Mouse (Mus musculus): Measurements from ENCODE around the gene Tom1. TPM values are rescaled to one million over a fixed set of nuclear protein-coding genes. Genes with fewer than 3 reads are reported as not detected.
A peak's percentile ranks its signal among the peaks of the same experiment; 100 is the strongest.

Tom1 gene
- polyA plus RNA-seq, 1 experiment: 29.7 TPM

- Histone ChIP-seq H3K36me3 (ENCODE audit: control insufficient read depth, insufficient read depth, low read length) (no peaks in the 10 kb centered on the region), H3K27me3 (ENCODE audit: control insufficient read depth, insufficient read depth, low read length) (no peaks in the 10 kb centered on the region; the same call in 1 of the 2 replicates), H3K4me1 (ENCODE audit: control insufficient read depth, insufficient read depth, insufficient read length) (no peaks in the 10 kb centered on the region), H3K27ac (ENCODE audit: insufficient read depth, low read length) (no peak overlapping the region), H3K4me3 (ENCODE audit: extremely low read depth, insufficient read depth, insufficient read length) (no peak overlapping the region)
- TF ChIP-seq CTCF (IDR thresholded peaks at IDR 0.05; ENCODE audit: extremely low read depth, insufficient read depth, insufficient read length, insufficient replicate concordance) (no peak), POLR2A (IDR thresholded peaks at IDR 0.05; ENCODE audit: low read depth, low read length) (no peak)
- DNase-seq (ENCODE audit: low read depth in 1 of 2, low spot score in 2 of 2): no peak
- WGBS: 87% methylated on average over 4 of the region's 4 CpGs
Observed at GRCm38 (mm10) chr8:75102956-75103355, 69.5 kb downstream of the Tom1 start.

DNA sequence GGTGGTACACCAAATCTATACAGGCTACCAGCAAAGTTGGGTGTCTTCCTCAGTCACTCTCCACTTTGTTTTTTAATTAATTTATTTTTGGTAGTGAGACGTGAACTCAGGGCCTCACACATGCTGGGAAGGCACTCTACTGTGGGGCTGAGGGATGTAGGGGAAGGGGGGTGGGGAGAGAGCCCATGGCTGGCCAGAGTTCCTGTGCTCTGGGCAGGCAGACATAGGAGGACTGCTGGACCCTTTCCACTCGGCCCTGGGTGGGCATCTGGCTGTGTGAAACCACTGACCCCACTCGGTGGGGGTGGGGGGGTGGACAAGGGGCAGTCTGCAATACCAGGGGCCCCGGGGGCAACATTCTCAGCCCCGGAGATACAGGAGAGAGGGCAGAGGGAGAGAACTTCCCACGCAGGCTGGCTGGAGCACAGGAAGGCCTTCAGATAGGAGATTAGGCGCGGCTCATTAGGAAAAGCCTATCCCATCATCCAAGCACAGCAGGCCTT, 69.9 kb downstream of the Tom1 start:
- Histone ChIP-seq H3K4me1 (ENCODE audit: control insufficient read depth, insufficient read depth, insufficient read length) (no peaks in the 10 kb centered on the region), H3K4me3 (ENCODE audit: extremely low read depth, insufficient read depth, insufficient read length) (no peak overlapping the region), H3K27me3 (ENCODE audit: control insufficient read depth, insufficient read depth, low read length) (no peaks in the 10 kb centered on the region; the same call in 1 of the 2 replicates), H3K36me3 (ENCODE audit: control insufficient read depth, insufficient read depth, low read length) (no peaks in the 10 kb centered on the region), H3K27ac (ENCODE audit: insufficient read depth, low read length) (no peak overlapping the region)
- 75% methylated on average over 8 of the region's 8 CpGs for WGBS
- TF ChIP-seq POLR2A (IDR thresholded peaks at IDR 0.05; ENCODE audit: low read depth, low read length) (no peak), CTCF (IDR thresholded peaks at IDR 0.05; ENCODE audit: extremely low read depth, insufficient read depth, insufficient read length, insufficient replicate concordance) (no peak)
- no peak for DNase-seq (ENCODE audit: low read depth in 1 of 2, low spot score in 2 of 2)

DNA sequence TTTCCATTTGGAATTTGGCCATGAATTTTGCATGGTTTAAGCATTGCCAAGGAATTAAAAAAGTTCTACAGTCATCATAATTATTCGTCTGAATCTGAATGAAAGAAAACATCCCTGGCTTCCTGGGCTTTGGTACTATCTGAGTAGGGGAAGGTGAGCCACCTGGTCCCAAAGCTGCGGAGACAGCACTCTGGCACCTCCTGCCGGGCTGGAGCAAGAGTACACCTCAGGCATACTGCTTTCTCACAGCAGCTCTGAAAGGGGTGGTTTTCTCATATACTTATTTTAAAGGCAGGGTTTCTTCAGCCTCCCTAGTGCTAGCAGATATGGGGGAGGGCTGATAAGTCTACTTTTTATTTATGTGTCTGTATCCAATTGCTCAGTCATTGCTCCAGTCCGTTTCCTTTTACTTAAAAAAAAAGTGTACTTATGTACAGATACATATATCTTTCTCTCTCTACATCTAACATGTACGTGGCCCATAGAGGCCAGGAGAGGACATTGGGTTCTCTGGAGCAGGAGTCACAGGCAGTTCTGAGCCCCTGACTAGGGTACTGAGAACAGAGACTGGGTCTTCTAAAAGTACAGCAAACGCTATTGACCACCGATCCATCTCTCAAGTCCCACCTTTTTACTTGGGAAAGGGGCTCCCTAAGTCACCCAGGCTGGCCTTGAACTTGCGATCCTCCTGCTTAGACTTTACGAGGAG, 75.2 kb downstream of the Tom1 start:
- peak overlapping the region; percentile 84 for H3K4me3 ChIP-seq (ENCODE audit: extremely low read depth, insufficient read depth, insufficient read length)
- H3K27ac ChIP-seq (ENCODE audit: insufficient read depth, low read length): peak overlapping the region; percentile 89
- no peaks in the 10 kb centered on the region for H3K27me3 ChIP-seq (ENCODE audit: control insufficient read depth, insufficient read depth, low read length)
- TF ChIP-seq CTCF (IDR thresholded peaks at IDR 0.05; ENCODE audit: extremely low read depth, insufficient read depth, insufficient read length, insufficient replicate concordance) (peak; percentile 97), POLR2A (IDR thresholded peaks at IDR 0.05; ENCODE audit: low read depth, low read length) (no peak)
- peak; percentile 63 to 81 for DNase-seq (ENCODE audit: low read depth in 1 of 2, low spot score in 2 of 2)
- H3K4me1 ChIP-seq (ENCODE audit: control insufficient read depth, insufficient read depth, insufficient read length): peaks cover 4% of the 10 kb centered on the region; the same call in 1 of the 2 replicates
- H3K36me3 ChIP-seq (ENCODE audit: control insufficient read depth, insufficient read depth, low read length): peaks cover 2% of the 10 kb centered on the region; the same call in 1 of the 2 replicates
- under 1% methylated on average over 9 of the region's 9 CpGs for WGBS

DNA sequence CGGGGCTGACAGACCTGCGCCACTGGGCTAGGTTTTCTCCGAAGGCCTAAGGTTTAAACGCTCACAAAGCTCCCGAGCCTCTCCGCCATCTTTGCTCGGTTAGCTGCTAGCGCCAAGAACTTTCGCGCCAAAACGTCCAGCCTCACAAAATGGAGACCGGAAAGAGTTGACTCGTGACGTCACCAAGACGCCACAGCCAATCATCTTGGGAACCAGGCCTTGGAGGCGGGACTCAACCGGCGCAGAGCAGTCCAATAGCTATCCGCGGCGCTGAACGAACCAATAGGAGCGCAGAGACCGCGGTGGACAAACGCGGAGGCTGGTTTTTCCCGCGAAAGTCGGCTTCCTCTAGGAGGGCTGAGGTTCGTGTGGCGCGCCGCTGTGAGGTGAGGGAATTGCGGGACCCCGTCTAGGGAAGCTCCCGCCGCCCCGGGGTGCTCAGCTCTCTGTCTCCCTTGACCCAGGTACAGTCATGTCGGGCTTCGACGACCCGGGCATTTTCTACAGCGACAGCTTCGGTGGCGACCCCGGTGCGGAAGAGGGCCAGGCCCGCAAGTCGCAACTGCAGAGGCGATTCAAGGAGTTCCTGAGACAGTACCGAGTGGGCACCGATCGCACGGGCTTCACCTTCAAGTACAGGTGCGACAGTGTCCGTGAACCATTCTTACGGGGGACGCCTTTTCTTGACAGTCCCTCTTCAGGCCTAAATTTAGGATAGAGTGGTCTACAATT, 75.9 kb downstream of the Tom1 start, which contains the start of gene Mcm5:
Gene Mcm5, plus strand, starts transcription at position 334 of the 732 bp plus-strand sequence.
- H3K4me3 ChIP-seq (ENCODE audit: extremely low read depth, insufficient read depth, insufficient read length): peak within 1 kb of the TSS; percentile 84
- TF ChIP-seq POLR2A (IDR thresholded peaks at IDR 0.05; ENCODE audit: low read depth, low read length) (peak; percentile 12; the same call in 1 of the 2 replicates), CTCF (IDR thresholded peaks at IDR 0.05; ENCODE audit: extremely low read depth, insufficient read depth, insufficient read length, insufficient replicate concordance) (no peak)
- peaks cover 5% of the 10 kb centered on the region for H3K36me3 ChIP-seq (ENCODE audit: control insufficient read depth, insufficient read depth, low read length)
- no peaks in the 10 kb centered on the region for H3K27me3 ChIP-seq (ENCODE audit: control insufficient read depth, insufficient read depth, low read length)
- DNase-seq (ENCODE audit: low read depth in 1 of 2, low spot score in 2 of 2): peak; percentile 97 to 98
- peak within 1 kb of the TSS; percentile 89 for H3K27ac ChIP-seq (ENCODE audit: insufficient read depth, low read length)
- H3K4me1 ChIP-seq (ENCODE audit: control insufficient read depth, insufficient read depth, insufficient read length): peaks cover 4% of the 10 kb centered on the region; the same call in 1 of the 2 replicates
- WGBS: under 1% methylated on average over 59 of the region's 59 CpGs

DNA sequence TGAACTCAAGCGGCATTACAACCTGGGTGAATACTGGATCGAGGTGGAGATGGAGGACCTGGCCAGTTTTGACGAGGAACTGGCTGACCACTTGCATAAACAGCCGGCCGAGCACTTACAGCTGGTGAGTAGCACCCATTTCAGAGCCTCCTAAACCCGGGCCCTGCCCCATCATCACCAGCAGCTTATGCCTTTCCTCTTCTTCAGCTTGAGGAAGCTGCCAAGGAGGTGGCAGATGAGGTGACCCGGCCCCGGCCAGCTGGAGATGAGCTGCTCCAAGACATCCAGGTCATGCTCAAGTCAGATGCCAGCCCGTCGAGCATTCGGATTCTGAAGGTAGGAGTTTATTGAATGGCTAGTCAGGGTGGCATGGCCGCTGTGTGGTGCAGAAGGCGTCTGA, 76.6 kb downstream of the Tom1 start:
- H3K27ac ChIP-seq (ENCODE audit: insufficient read depth, low read length): no peak overlapping the region
- peaks cover 4% of the 10 kb centered on the region; the same call in 1 of the 2 replicates for H3K4me1 ChIP-seq (ENCODE audit: control insufficient read depth, insufficient read depth, insufficient read length)
- no peaks in the 10 kb centered on the region for H3K27me3 ChIP-seq (ENCODE audit: control insufficient read depth, insufficient read depth, low read length)
- H3K4me3 ChIP-seq (ENCODE audit: extremely low read depth, insufficient read depth, insufficient read length): peak overlapping the region; percentile 76
- H3K36me3 ChIP-seq (ENCODE audit: control insufficient read depth, insufficient read depth, low read length): peaks cover 7% of the 10 kb centered on the region
- TF ChIP-seq CTCF (IDR thresholded peaks at IDR 0.05; ENCODE audit: extremely low read depth, insufficient read depth, insufficient read length, insufficient replicate concordance) (no peak), POLR2A (IDR thresholded peaks at IDR 0.05; ENCODE audit: low read depth, low read length) (no peak)
- DNase-seq (ENCODE audit: low read depth in 1 of 2, low spot score in 2 of 2): no peak
- WGBS: 10% methylated on average over 13 of the region's 13 CpGs

GRCm38 (mm10) chr8:75118505-75118904, 85.0 kb downstream of the Tom1 start:
- no peak overlapping the region for H3K27ac ChIP-seq (ENCODE audit: insufficient read depth, low read length)
- H3K4me3 ChIP-seq (ENCODE audit: extremely low read depth, insufficient read depth, insufficient read length): no peak overlapping the region
- no peaks in the 10 kb centered on the region for H3K4me1 ChIP-seq (ENCODE audit: control insufficient read depth, insufficient read depth, insufficient read length)
- no peak for TF ChIP-seq POLR2A (IDR thresholded peaks at IDR 0.05; ENCODE audit: low read depth, low read length)
- TF ChIP-seq CTCF (IDR thresholded peaks at IDR 0.05; ENCODE audit: extremely low read depth, insufficient read depth, insufficient read length, insufficient replicate concordance): no peak
- H3K36me3 ChIP-seq (ENCODE audit: control insufficient read depth, insufficient read depth, low read length): peaks cover 35% of the 10 kb centered on the region
- 88% methylated on average over 1 of the region's 1 CpGs for WGBS
- H3K27me3 ChIP-seq (ENCODE audit: control insufficient read depth, insufficient read depth, low read length): no peaks in the 10 kb centered on the region
- no peak for DNase-seq (ENCODE audit: low read depth in 1 of 2, low spot score in 2 of 2)
